Mouse (Mus musculus): ENCODE results near the gene Evi2. TPM values are rescaled to one million over a fixed set of nuclear protein-coding genes. Genes with fewer than 3 reads are reported as not detected.

Evi2 gene
- polyA plus RNA-seq (2012; rRNA removed), result not detected in 2 replicates

DNA sequence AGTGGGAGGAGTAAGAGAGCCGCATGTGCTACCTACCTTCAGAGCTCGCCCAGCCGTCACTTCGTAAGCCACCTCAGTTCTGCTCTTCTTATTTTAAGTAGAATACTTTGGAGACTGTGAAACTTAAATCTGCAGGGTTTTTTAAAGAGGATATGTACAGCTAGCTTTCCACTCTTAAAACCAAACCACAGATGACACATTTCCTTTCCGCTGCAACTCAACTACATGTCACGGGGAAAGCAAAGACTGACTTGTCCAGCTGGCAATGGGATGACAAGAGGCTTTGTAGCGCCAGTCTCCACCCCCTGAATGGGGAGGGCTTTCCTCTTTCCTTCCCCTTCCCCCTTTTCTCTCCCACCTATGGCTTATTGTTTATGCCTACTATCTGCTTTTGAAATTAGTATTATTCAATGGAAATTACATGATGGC, at the start of gene Evi2, which contains the start of gene Evi2a:
TSS of gene Evi2 (minus strand) at position 257 of the 429 bp plus-strand sequence.
TSS of gene Evi2a (minus strand) at position 277 of the 429 bp plus-strand sequence.
- Histone ChIP-seq H3K4me1 (ENCODE audit: control insufficient read depth, insufficient read depth, low read length) (no peaks in the 10 kb centered on the region; the same call in 1 of the 2 replicates), H3K4me3 (ENCODE audit: control insufficient read depth, low read depth, low read length) (no peak within 1 kb of the TSS), H3K36me3 (ENCODE audit: control insufficient read depth, insufficient read depth, low read length) (no peaks in the 10 kb centered on the region), H3K27me3 (ENCODE audit: control insufficient read depth, insufficient read depth, low read length) (no peaks in the 10 kb centered on the region), H3K27ac (ENCODE audit: control insufficient read depth, insufficient read depth, low read depth, low read length) (no peak within 1 kb of the TSS)
- no peak for TF ChIP-seq POLR2A (IDR thresholded peaks at IDR 0.05; ENCODE audit: control insufficient read depth, low read depth, low read length)
- no peak for TF ChIP-seq CTCF (IDR thresholded peaks at IDR 0.05; ENCODE audit: control insufficient read depth, insufficient read depth, insufficient replicate concordance, low read depth, low read length)

GRCm38 (mm10) chr11:79577741-79578140, 47.4 kb upstream of the Evi2 start:
- Histone ChIP-seq H3K27ac (ENCODE audit: control insufficient read depth, insufficient read depth, low read depth, low read length) (no peak overlapping the region), H3K27me3 (ENCODE audit: control insufficient read depth, insufficient read depth, low read length) (no peaks in the 10 kb centered on the region), H3K36me3 (ENCODE audit: control insufficient read depth, insufficient read depth, low read length) (no peaks in the 10 kb centered on the region), H3K4me1 (ENCODE audit: control insufficient read depth, insufficient read depth, low read length) (no peaks in the 10 kb centered on the region), H3K4me3 (ENCODE audit: control insufficient read depth, low read depth, low read length) (no peak overlapping the region)
- TF ChIP-seq CTCF (IDR thresholded peaks at IDR 0.05; ENCODE audit: control insufficient read depth, insufficient read depth, insufficient replicate concordance, low read depth, low read length), result peak; percentile 12; the same call in 1 of the 2 replicates
- no peak for TF ChIP-seq POLR2A (IDR thresholded peaks at IDR 0.05; ENCODE audit: control insufficient read depth, low read depth, low read length)

GRCm38 (mm10) chr11:79575383-79576073, 45.1 kb upstream of the Evi2 start:
- Histone ChIP-seq H3K4me1 (ENCODE audit: control insufficient read depth, insufficient read depth, low read length) (no peaks in the 10 kb centered on the region), H3K27me3 (ENCODE audit: control insufficient read depth, insufficient read depth, low read length) (no peaks in the 10 kb centered on the region), H3K27ac (ENCODE audit: control insufficient read depth, insufficient read depth, low read depth, low read length) (no peak overlapping the region), H3K4me3 (ENCODE audit: control insufficient read depth, low read depth, low read length) (no peak overlapping the region), H3K36me3 (ENCODE audit: control insufficient read depth, insufficient read depth, low read length) (no peaks in the 10 kb centered on the region; the same call in none of the 2 replicates)
- TF ChIP-seq CTCF (IDR thresholded peaks at IDR 0.05; ENCODE audit: control insufficient read depth, insufficient read depth, insufficient replicate concordance, low read depth, low read length) (no peak), POLR2A (IDR thresholded peaks at IDR 0.05; ENCODE audit: control insufficient read depth, low read depth, low read length) (no peak)

DNA sequence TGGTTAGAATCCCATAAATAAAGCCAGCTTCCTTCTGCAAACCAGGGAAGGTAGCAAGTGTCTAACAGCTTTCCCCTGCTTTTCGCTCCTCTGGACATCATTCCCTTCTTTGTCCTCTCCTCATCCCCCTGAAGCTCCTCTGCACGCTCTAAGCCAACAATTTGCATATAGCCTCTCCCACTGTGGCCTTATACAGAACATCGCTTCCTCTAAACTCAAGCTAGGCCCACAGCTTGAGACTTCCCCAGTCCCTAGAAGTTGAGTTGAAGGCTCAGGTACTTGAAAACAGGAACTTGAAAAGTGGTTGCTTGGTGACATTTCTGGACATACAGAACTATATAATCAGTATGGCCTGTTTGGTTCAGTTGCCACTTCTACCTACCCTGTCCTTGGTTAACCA, 43.4 kb upstream of the Evi2 start:
- Histone ChIP-seq H3K4me3 (ENCODE audit: control insufficient read depth, low read depth, low read length) (no peak overlapping the region), H3K4me1 (ENCODE audit: control insufficient read depth, insufficient read depth, low read length) (no peaks in the 10 kb centered on the region), H3K36me3 (ENCODE audit: control insufficient read depth, insufficient read depth, low read length) (peaks cover 1% of the 10 kb centered on the region), H3K27me3 (ENCODE audit: control insufficient read depth, insufficient read depth, low read length) (no peaks in the 10 kb centered on the region), H3K27ac (ENCODE audit: control insufficient read depth, insufficient read depth, low read depth, low read length) (no peak overlapping the region)
- no peak for TF ChIP-seq POLR2A (IDR thresholded peaks at IDR 0.05; ENCODE audit: control insufficient read depth, low read depth, low read length)
- no peak for TF ChIP-seq CTCF (IDR thresholded peaks at IDR 0.05; ENCODE audit: control insufficient read depth, insufficient read depth, insufficient replicate concordance, low read depth, low read length)

DNA sequence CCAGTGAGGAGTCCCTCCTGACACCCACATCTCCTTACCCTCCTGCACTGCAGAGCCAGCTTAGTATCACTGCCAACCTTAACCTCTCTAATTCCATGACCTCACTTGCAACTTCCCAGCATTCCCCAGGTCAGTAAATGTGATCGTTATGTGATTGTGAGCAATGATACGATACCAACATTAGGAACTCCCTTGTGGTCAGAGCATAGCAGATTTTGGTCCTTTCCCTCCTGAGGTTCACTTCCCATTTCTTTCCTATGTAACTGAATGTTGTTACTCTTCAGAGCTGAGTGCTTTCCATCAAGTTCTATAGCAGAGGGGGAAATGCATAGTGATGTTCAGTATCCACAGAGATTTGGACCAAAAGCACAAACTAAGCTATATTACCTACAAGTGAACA, 39.9 kb upstream of the Evi2 start:
- Histone ChIP-seq H3K27ac (ENCODE audit: control insufficient read depth, insufficient read depth, low read depth, low read length) (no peak overlapping the region), H3K4me1 (ENCODE audit: control insufficient read depth, insufficient read depth, low read length) (no peaks in the 10 kb centered on the region), H3K4me3 (ENCODE audit: control insufficient read depth, low read depth, low read length) (no peak overlapping the region), H3K27me3 (ENCODE audit: control insufficient read depth, insufficient read depth, low read length) (no peaks in the 10 kb centered on the region), H3K36me3 (ENCODE audit: control insufficient read depth, insufficient read depth, low read length) (peaks cover 3% of the 10 kb centered on the region)
- TF ChIP-seq CTCF (IDR thresholded peaks at IDR 0.05; ENCODE audit: control insufficient read depth, insufficient read depth, insufficient replicate concordance, low read depth, low read length), result no peak
- TF ChIP-seq POLR2A (IDR thresholded peaks at IDR 0.05; ENCODE audit: control insufficient read depth, low read depth, low read length), result no peak

DNA sequence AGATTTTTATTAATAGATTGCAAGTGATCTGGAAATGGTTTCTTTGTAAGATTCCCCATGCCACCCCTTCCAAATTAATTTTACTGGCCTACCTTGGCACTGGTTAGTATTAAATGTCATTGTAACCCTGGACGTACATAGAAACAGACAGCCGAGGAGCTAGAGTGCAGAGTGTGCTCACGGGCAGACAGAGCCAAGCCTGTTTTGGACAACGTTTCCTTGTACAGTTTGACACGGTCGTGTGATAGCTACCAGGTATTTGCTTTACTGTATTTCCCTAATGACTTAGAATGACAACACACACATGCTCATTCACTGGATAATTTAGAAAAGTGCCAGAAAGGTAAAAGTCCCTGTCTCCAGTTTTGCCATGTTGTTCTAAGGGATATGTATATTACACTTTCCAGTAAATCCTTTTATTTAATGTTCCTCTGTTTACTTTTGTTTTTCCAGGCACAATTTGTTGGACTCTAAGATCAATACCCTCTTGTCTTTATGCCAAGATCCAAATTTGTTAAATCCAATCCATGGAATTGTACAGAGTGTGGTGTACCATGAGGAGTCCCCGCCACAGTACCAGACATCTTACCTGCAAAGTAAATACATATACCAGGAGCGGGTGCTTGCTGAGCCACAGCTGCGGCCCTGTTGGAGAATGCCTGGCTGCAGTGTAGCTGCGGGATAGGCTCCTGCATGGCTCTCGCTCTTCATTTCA, 38.0 kb upstream of the Evi2 start:
- Histone ChIP-seq H3K36me3 (ENCODE audit: control insufficient read depth, insufficient read depth, low read length) (peaks cover 3% of the 10 kb centered on the region), H3K4me3 (ENCODE audit: control insufficient read depth, low read depth, low read length) (no peak overlapping the region), H3K27me3 (ENCODE audit: control insufficient read depth, insufficient read depth, low read length) (no peaks in the 10 kb centered on the region), H3K27ac (ENCODE audit: control insufficient read depth, insufficient read depth, low read depth, low read length) (no peak overlapping the region), H3K4me1 (ENCODE audit: control insufficient read depth, insufficient read depth, low read length) (no peaks in the 10 kb centered on the region)
- TF ChIP-seq CTCF (IDR thresholded peaks at IDR 0.05; ENCODE audit: control insufficient read depth, insufficient read depth, insufficient replicate concordance, low read depth, low read length) (no peak), POLR2A (IDR thresholded peaks at IDR 0.05; ENCODE audit: control insufficient read depth, low read depth, low read length) (no peak)

DNA sequence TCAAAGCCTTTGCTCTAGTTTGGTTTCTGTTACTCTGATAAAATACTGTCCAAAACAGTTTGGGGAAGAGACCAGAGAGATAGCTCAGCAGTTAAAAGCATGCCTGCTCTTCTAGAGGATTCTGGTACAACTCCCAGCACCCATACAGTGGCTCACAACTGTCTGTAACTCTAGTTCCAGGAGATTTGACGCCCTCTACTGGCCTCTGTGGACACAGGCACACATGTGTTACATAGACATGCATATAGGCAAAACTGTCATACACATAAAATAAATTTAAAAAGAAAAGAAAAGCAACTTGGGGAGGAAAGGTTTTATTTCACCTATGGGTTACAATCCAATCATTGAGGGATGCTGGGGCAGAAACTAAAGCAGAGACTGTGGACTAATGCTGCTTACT, 36.6 kb upstream of the Evi2 start:
- H3K4me3 ChIP-seq (ENCODE audit: control insufficient read depth, low read depth, low read length), result no peak overlapping the region
- TF ChIP-seq CTCF (IDR thresholded peaks at IDR 0.05; ENCODE audit: control insufficient read depth, insufficient read depth, insufficient replicate concordance, low read depth, low read length) (no peak), POLR2A (IDR thresholded peaks at IDR 0.05; ENCODE audit: control insufficient read depth, low read depth, low read length) (no peak)
- H3K36me3 ChIP-seq (ENCODE audit: control insufficient read depth, insufficient read depth, low read length), result peaks cover 3% of the 10 kb centered on the region
- no peaks in the 10 kb centered on the region for H3K27me3 ChIP-seq (ENCODE audit: control insufficient read depth, insufficient read depth, low read length)
- H3K4me1 ChIP-seq (ENCODE audit: control insufficient read depth, insufficient read depth, low read length), result no peaks in the 10 kb centered on the region
- no peak overlapping the region for H3K27ac ChIP-seq (ENCODE audit: control insufficient read depth, insufficient read depth, low read depth, low read length)
